Mouse (Mus musculus): ENCODE data around the gene Cldn19. TPM values are rescaled to one million over a fixed set of nuclear protein-coding genes. Genes with fewer than 3 reads are reported as not detected.

Gene Cldn19
- total and polyA plus RNA-seq, 2 experiments: not detected

GRCm38 (mm10) chr4:119226751-119227150 lies 28.5 kb upstream of the Cldn19 start:
- Histone ChIP-seq H3K27ac (replicated peaks; ENCODE audit: insufficient read depth, low read depth, low read length) (no peak overlapping the region), H3K79me2 (ENCODE audit: control insufficient read depth, insufficient read depth, low read length) (no peaks in the 10 kb centered on the region; the same call in 1 of the 2 replicates), H3K27me3 (ENCODE audit: control insufficient read depth, insufficient read depth, low read length) (no peaks in the 10 kb centered on the region), H3K36me3 (ENCODE audit: control insufficient read depth, insufficient read depth, low read length) (peaks cover 15% of the 10 kb centered on the region; the same call in 1 of the 2 replicates), H3K4me1 (ENCODE audit: control insufficient read depth, insufficient read depth, low read length) (peaks cover 23% of the 10 kb centered on the region), H3K9ac (ENCODE audit: low read depth, low read length) (no peak overlapping the region), H3K4me3 (ENCODE audit: insufficient read depth, low read depth, low read length) (no peak overlapping the region)
- no peak for DNase-seq (ENCODE audit: extremely low read depth, low read depth, low spot score)
- no peak for TF ChIP-seq POLR2A (IDR thresholded peaks at IDR 0.05; ENCODE audit: extremely low read depth, insufficient read depth, low read length)
- TF ChIP-seq CTCF (IDR thresholded peaks at IDR 0.05; ENCODE audit: low read depth, low read length): no peak
- WGBS: 94% methylated on average over 11 of the region's 11 CpGs

- Histone ChIP-seq H3K4me1 (ENCODE audit: control insufficient read depth, insufficient read depth, low read length) (no peaks in the 10 kb centered on the region; the same call in 1 of the 2 replicates), H3K27ac (replicated peaks; ENCODE audit: insufficient read depth, low read depth, low read length) (peak within 1 kb of the TSS; percentile 83)
Observed at GRCm38 (mm10) chr4:119232410-119233255, 22.6 kb upstream of the Cldn19 start, which contains the start of the genes AU022252 and P3h1. AU022252 (minus strand) TSS chr4:119232712. P3h1 (plus strand) TSS chr4:119232915.

GRCm38 (mm10) chr4:119233256-119233901 lies 21.8 kb upstream of the Cldn19 start:
- TF ChIP-seq CTCF (IDR thresholded peaks at IDR 0.05; ENCODE audit: low read depth, low read length) (no peak; the same call in 1 of the 2 replicates), POLR2A (IDR thresholded peaks at IDR 0.05; ENCODE audit: extremely low read depth, insufficient read depth, low read length) (no peak)
- Histone ChIP-seq H3K36me3 (ENCODE audit: control insufficient read depth, insufficient read depth, low read length) (peaks cover 2% of the 10 kb centered on the region; the same call in 1 of the 2 replicates), H3K4me3 (ENCODE audit: insufficient read depth, low read depth, low read length) (peak overlapping the region; percentile 83), H3K4me1 (ENCODE audit: control insufficient read depth, insufficient read depth, low read length) (no peaks in the 10 kb centered on the region; the same call in 1 of the 2 replicates), H3K27me3 (ENCODE audit: control insufficient read depth, insufficient read depth, low read length) (no peaks in the 10 kb centered on the region), H3K9ac (ENCODE audit: low read depth, low read length) (peak overlapping the region; percentile 93), H3K27ac (replicated peaks; ENCODE audit: insufficient read depth, low read depth, low read length) (peak overlapping the region; percentile 56), H3K79me2 (ENCODE audit: control insufficient read depth, insufficient read depth, low read length) (peaks cover 9% of the 10 kb centered on the region; the same call in 1 of the 2 replicates)
- peak; percentile 72 for DNase-seq (ENCODE audit: extremely low read depth, low read depth, low spot score)
- WGBS: 1% methylated on average over 36 of the region's 36 CpGs

More at GRCm38 (mm10) chr4:119232410-119233255, 22.6 kb upstream of the Cldn19 start, which contains the start of the genes AU022252 and P3h1:
- peak; percentile 94 for DNase-seq (ENCODE audit: extremely low read depth, low read depth, low spot score)
- Histone ChIP-seq H3K79me2 (ENCODE audit: control insufficient read depth, insufficient read depth, low read length) (peaks cover 9% of the 10 kb centered on the region; the same call in 1 of the 2 replicates), H3K27me3 (ENCODE audit: control insufficient read depth, insufficient read depth, low read length) (no peaks in the 10 kb centered on the region), H3K36me3 (ENCODE audit: control insufficient read depth, insufficient read depth, low read length) (peaks cover 5% of the 10 kb centered on the region; the same call in 1 of the 2 replicates), H3K4me3 (ENCODE audit: insufficient read depth, low read depth, low read length) (peak within 1 kb of the TSS; percentile 90), H3K9ac (ENCODE audit: low read depth, low read length) (peak within 1 kb of the TSS; percentile 93)
- WGBS: under 1% methylated on average over 71 of the region's 71 CpGs
- peak; percentile 92 for TF ChIP-seq POLR2A (IDR thresholded peaks at IDR 0.05; ENCODE audit: extremely low read depth, insufficient read depth, low read length)
- no peak for TF ChIP-seq CTCF (IDR thresholded peaks at IDR 0.05; ENCODE audit: low read depth, low read length)

GRCm38 (mm10) chr4:119234348-119234747 lies 20.9 kb upstream of the Cldn19 start:
- Histone ChIP-seq H3K27ac (replicated peaks; ENCODE audit: insufficient read depth, low read depth, low read length) (no peak overlapping the region), H3K4me3 (ENCODE audit: insufficient read depth, low read depth, low read length) (no peak overlapping the region)
- 96% methylated on average over 3 of the region's 3 CpGs for WGBS

GRCm38 (mm10) chr4:119238661-119239060 lies 16.6 kb upstream of the Cldn19 start:
- no peak overlapping the region for H3K27ac ChIP-seq (replicated peaks; ENCODE audit: insufficient read depth, low read depth, low read length)
- H3K79me2 ChIP-seq (ENCODE audit: control insufficient read depth, insufficient read depth, low read length): no peaks in the 10 kb centered on the region
- TF ChIP-seq CTCF (IDR thresholded peaks at IDR 0.05; ENCODE audit: low read depth, low read length) (no peak), POLR2A (IDR thresholded peaks at IDR 0.05; ENCODE audit: extremely low read depth, insufficient read depth, low read length) (no peak)
- no peak for DNase-seq (ENCODE audit: extremely low read depth, low read depth, low spot score)
- no peak overlapping the region for H3K9ac ChIP-seq (ENCODE audit: low read depth, low read length)
- no peaks in the 10 kb centered on the region for H3K27me3 ChIP-seq (ENCODE audit: control insufficient read depth, insufficient read depth, low read length)
- H3K36me3 ChIP-seq (ENCODE audit: control insufficient read depth, insufficient read depth, low read length): peaks cover 7% of the 10 kb centered on the region; the same call in 1 of the 2 replicates
- H3K4me3 ChIP-seq (ENCODE audit: insufficient read depth, low read depth, low read length): no peak overlapping the region
- 70% methylated on average over 3 of the region's 3 CpGs for WGBS
- H3K4me1 ChIP-seq (ENCODE audit: control insufficient read depth, insufficient read depth, low read length): peaks cover 6% of the 10 kb centered on the region; the same call in 1 of the 2 replicates

More at GRCm38 (mm10) chr4:119234348-119234747, 20.9 kb upstream of the Cldn19 start:
- Histone ChIP-seq H3K36me3 (ENCODE audit: control insufficient read depth, insufficient read depth, low read length) (no peaks in the 10 kb centered on the region; the same call in 1 of the 2 replicates), H3K27me3 (ENCODE audit: control insufficient read depth, insufficient read depth, low read length) (no peaks in the 10 kb centered on the region), H3K4me1 (ENCODE audit: control insufficient read depth, insufficient read depth, low read length) (no peaks in the 10 kb centered on the region; the same call in 1 of the 2 replicates), H3K79me2 (ENCODE audit: control insufficient read depth, insufficient read depth, low read length) (peaks cover 9% of the 10 kb centered on the region; the same call in 1 of the 2 replicates), H3K9ac (ENCODE audit: low read depth, low read length) (no peak overlapping the region)
- no peak for DNase-seq (ENCODE audit: extremely low read depth, low read depth, low spot score)
- TF ChIP-seq POLR2A (IDR thresholded peaks at IDR 0.05; ENCODE audit: extremely low read depth, insufficient read depth, low read length) (no peak), CTCF (IDR thresholded peaks at IDR 0.05; ENCODE audit: low read depth, low read length) (no peak)
